Mouse (Mus musculus) small intestine, adult 2 months (tissue): ENCODE results near the gene Ggt5.

Experiments used
- CTCF ChIP-seq: fragments of 200-500 bp; IDR thresholded peaks from 2 replicates; pipeline ENCODE4 v1.5.1; 2012; ENCODE audit warnings: low read depth, mild to moderate bottlenecking, control low read depth, inconsistent platforms, low read length, moderate library complexity, mixed read lengths; ENCODE audit not compliant: insufficient replicate concordance, insufficient read length; ENCODE audit errors: extremely low read depth
- POLR2A ChIP-seq: fragments of 200-500 bp; IDR thresholded peaks from 2 replicates; pipeline ENCODE4 v1.6.1; 2012; ENCODE audit warnings: low read depth, mild to moderate bottlenecking, control low read depth, inconsistent platforms, low read length, moderate library complexity

DNA sequence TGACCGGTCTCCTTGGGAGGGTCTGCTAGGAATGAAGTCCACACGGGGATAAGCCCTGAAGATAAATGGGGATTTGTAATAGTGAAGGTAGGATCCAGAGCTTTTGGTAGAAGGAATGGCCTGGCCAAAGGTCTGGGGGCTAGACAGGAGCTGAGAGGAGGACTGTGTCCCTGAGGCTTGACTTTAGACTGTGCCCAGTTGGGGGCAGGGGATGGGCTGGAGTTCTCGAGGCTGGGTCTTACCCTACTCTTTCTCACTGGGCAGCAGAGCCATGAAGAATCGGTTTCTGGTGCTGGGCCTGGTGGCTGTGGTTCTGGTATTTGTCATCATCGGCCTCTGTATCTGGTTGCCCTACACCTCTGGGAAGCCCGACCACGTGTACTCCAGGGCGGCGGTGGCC is 15.2 kb upstream of the Ggt5 start:
- TF ChIP-seq CTCF (no peak), POLR2A (no peak)
